ENCODE assay signal across 7 mouse cellular contexts in the genomic region with DNA sequence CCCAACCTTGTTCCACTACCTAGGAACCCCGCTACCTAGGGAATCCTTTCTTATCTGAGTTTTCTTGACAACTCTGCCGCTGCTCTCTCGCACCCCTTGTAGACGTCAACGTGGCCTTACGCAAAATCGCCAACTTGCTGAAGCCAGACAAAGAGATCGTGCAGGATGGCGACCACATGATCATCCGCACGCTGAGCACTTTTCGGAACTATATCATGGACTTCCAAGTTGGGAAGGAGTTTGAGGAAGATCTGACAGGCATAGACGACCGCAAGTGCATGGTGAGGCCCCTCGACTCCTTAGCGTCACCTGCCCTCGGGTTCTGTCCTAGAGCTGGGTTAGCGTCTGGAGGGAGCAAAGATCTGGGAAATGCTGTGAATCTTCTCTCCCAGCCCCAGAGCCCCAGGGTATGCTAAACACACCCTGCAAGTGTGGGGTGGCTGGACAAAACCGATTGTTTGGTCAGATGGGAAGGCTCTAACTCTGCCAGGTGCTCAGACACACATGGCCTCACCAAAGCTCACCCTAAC. TPM values are rescaled to one million over a fixed set of nuclear protein-coding genes. Genes with fewer than 3 reads are reported as not detected.
DNase-seq lines count a peak whose midpoint lies in the region; ATAC-seq and TF ChIP-seq lines count a peak whose summit lies in the region.

No protein-coding gene starts in this region.

- H3K27ac ChIP-seq in testis, adult 2 months (ENCODE audit: control insufficient read depth, insufficient read depth, low read depth, low read length): peak overlapping the region; percentile 26; the same call in 1 of the 2 replicates
- H3K27ac ChIP-seq in forebrain, postnatal 0 days (ENCODE audit: low read depth, low read length): no peak overlapping the region
- H3K27ac ChIP-seq in liver, postnatal 0 days (ENCODE audit: low read depth): peak overlapping the region; percentile 96

- WGBS in forebrain, postnatal 0 days: 18% methylated on average over 19 of the region's 19 CpGs
- 13% methylated on average over 19 of the region's 19 CpGs for WGBS in liver, postnatal 0 days (ENCODE audit: insufficient replicate concordance)

- H3K9me3 ChIP-seq in forebrain, postnatal 0 days (ENCODE audit: low read length): no peaks in the 10 kb centered on the region
- H3K9me3 ChIP-seq in liver, postnatal 0 days (ENCODE audit: low read length): no peaks in the 10 kb centered on the region

- peaks cover 14% of the 10 kb centered on the region for H3K4me1 ChIP-seq in testis, adult 2 months (ENCODE audit: control insufficient read depth, insufficient read depth, low read length)
- peaks cover 19% of the 10 kb centered on the region; the same call in 1 of the 2 replicates for H3K4me1 ChIP-seq in forebrain, postnatal 0 days (ENCODE audit: insufficient read depth)
- peaks cover 34% of the 10 kb centered on the region for H3K4me1 ChIP-seq in liver, postnatal 0 days (ENCODE audit: insufficient read depth)

- H3K4me2 ChIP-seq in forebrain, postnatal 0 days (ENCODE audit: low read depth): peak overlapping the region; percentile 68
- peak overlapping the region; percentile 70 for H3K4me2 ChIP-seq in liver, postnatal 0 days (ENCODE audit: low read depth, low read length)

- H3K4me3 ChIP-seq in testis, adult 2 months (ENCODE audit: control insufficient read depth, low read depth, low read length): peak overlapping the region; percentile 58
- H3K4me3 ChIP-seq in forebrain, postnatal 0 days (ENCODE audit: low read depth, low read length): peak overlapping the region; percentile 46
- peak overlapping the region; percentile 52 for H3K4me3 ChIP-seq in liver, postnatal 0 days (ENCODE audit: low read depth, low read length)

- no peaks in the 10 kb centered on the region for H3K27me3 ChIP-seq in testis, adult 2 months (ENCODE audit: control insufficient read depth, insufficient read depth, low read length)
- H3K27me3 ChIP-seq in forebrain, postnatal 0 days (ENCODE audit: insufficient read depth, low read length): peaks cover 4% of the 10 kb centered on the region; the same call in 1 of the 2 replicates
- H3K27me3 ChIP-seq in liver, postnatal 0 days (ENCODE audit: insufficient read depth, low read length): peaks cover 3% of the 10 kb centered on the region; the same call in 1 of the 2 replicates

- no peaks in the 10 kb centered on the region for H3K36me3 ChIP-seq in testis, adult 2 months (ENCODE audit: control insufficient read depth, insufficient read depth, low read length)
- no peaks in the 10 kb centered on the region for H3K36me3 ChIP-seq in forebrain, postnatal 0 days (ENCODE audit: insufficient read depth)
- no peaks in the 10 kb centered on the region for H3K36me3 ChIP-seq in liver, postnatal 0 days (replicated peaks; ENCODE audit: insufficient read depth, low read length)

- no peak for ATAC-seq in forebrain, postnatal 0 days
- no peak for ATAC-seq in liver, postnatal 0 days

- no peak for TF ChIP-seq EP300 in liver, postnatal 0 days (IDR thresholded peaks at IDR 0.05; ENCODE audit: low read depth)

- no peak for TF ChIP-seq POLR2A in testis, adult 2 months (IDR thresholded peaks at IDR 0.05; ENCODE audit: control insufficient read depth, low read depth, low read length)

- H3K9ac ChIP-seq in forebrain, postnatal 0 days: peak overlapping the region; percentile 55; the same call in 1 of the 2 replicates
- H3K9ac ChIP-seq in liver, postnatal 0 days (replicated peaks): peak overlapping the region; percentile 58

- no peak for DNase-seq in testis, postnatal 14 days (ENCODE audit: low spot score)
- DNase-seq in forebrain, postnatal 0 days: no peak
- no peak for DNase-seq in liver, postnatal 0 days
- DNase-seq in adipocyte (ENCODE audit: low spot score): no peak
- no peak for DNase-seq in urinary bladder, adult 2 months (ENCODE audit: low spot score)
- DNase-seq in gastrocnemius, postnatal 10 days: no peak

- no peak for TF ChIP-seq CTCF in testis, adult 2 months (IDR thresholded peaks at IDR 0.05; ENCODE audit: control insufficient read depth, insufficient read depth, insufficient replicate concordance, low read depth, low read length)
- no peak for TF ChIP-seq CTCF in forebrain, postnatal 0 days (IDR thresholded peaks at IDR 0.05; ENCODE audit: low read depth)
- TF ChIP-seq CTCF in liver, postnatal 0 days (IDR thresholded peaks at IDR 0.05; ENCODE audit: low read depth): no peak

RNA-seq across cellular contexts. Expression of a gene that starts 2.7 kb away (rescaled TPM):
- polyA plus RNA-seq in testis, adult 2 months (2012; rRNA removed): 3.2 and 4.3 TPM in 2 replicates
- total RNA-seq in forebrain, postnatal 0 days (2014; rRNA removed): 12.4 and 12.9 TPM in 2 replicates
- polyA plus RNA-seq in forebrain, postnatal 0 days (2015; fragmentation: Nextera tagmentation; extraction: Ambion mirVana): 32.1 and 41.6 TPM in 2 replicates
- polyA plus RNA-seq in liver, postnatal 0 days (2015; fragmentation: Nextera tagmentation; extraction: Ambion mirVana): 54.3 and 59.6 TPM in 2 replicates
- polyA plus RNA-seq in urinary bladder, adult 2 months (2012; rRNA removed): 70.6 and 71.2 TPM in 2 replicates
- total RNA-seq in gastrocnemius, postnatal 10 days (2021): 1 to 10 TPM; 5.9 to 6.9 TPM
